21 mouse cellular contexts compared by ENCODE assay signal in the genomic region with DNA sequence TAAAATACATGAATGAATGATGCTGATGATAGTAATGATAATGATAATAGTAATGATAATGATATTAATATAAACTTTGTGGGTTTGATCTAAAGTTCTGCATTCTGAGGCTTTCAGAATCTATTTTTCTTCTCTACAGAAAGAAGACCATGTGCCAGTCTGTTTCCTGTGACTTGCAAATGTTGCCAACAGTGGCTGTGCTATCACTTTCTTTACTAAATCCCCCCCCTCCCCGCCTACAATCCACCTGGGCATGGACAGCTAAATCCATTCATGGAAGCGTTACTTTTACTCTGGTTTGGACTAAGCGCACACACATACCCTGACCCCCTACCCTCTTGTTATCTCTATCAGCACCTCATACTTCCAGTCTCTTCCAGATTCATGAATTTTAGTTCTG. TPM values are rescaled to one million over a fixed set of nuclear protein-coding genes. Genes with fewer than 3 reads are reported as not detected.
"Had no signal": no experiment of that assay in that cellular context is flagged by ENCODE, and none has a peak within 500 bp of the region (broad histone marks: within the 10 kb centered on the region; RNA-seq: fewer than 3 reads in every experiment).

No protein-coding gene starts in this region.

- H3K9me3 ChIP-seq: liver, embryonic 15.5 days; lung, embryonic 15.5 days; megakaryocyte, embryonic 14.5 days; midbrain, embryonic 12.5 days; midbrain, embryonic 15.5 days; neural tube, embryonic 12.5 days; stomach, embryonic 15.5 days had no signal

- H3K27me3 ChIP-seq: liver, embryonic 15.5 days; lung, embryonic 15.5 days; midbrain, embryonic 12.5 days; midbrain, embryonic 15.5 days; neural tube, embryonic 12.5 days; stomach, embryonic 15.5 days had no signal

- H3K36me3 ChIP-seq: liver, embryonic 15.5 days; lung, embryonic 15.5 days; midbrain, embryonic 12.5 days; midbrain, embryonic 15.5 days; neural tube, embryonic 12.5 days; stomach, embryonic 15.5 days had no signal

- H3K27ac ChIP-seq: liver, embryonic 15.5 days; lung, embryonic 15.5 days; macrophage; midbrain, embryonic 12.5 days; midbrain, embryonic 15.5 days; neural tube, embryonic 12.5 days; stomach, embryonic 15.5 days; stomach, postnatal 0 days had no signal

- H3K4me1 ChIP-seq: liver, embryonic 15.5 days; megakaryocyte, embryonic 14.5 days; midbrain, embryonic 15.5 days had no signal

- H3K4me3 ChIP-seq: liver, embryonic 15.5 days; lung, embryonic 15.5 days; megakaryocyte, embryonic 14.5 days; midbrain, embryonic 12.5 days; midbrain, embryonic 15.5 days; neural tube, embryonic 12.5 days; stomach, embryonic 15.5 days had no signal

- H3K9ac ChIP-seq: liver, embryonic 15.5 days; liver, postnatal 0 days; lung, embryonic 15.5 days; midbrain, embryonic 12.5 days; midbrain, embryonic 15.5 days; neural tube, embryonic 12.5 days; stomach, embryonic 15.5 days had no signal

- ATAC-seq: liver, postnatal 0 days; lung, postnatal 0 days; midbrain, embryonic 15.5 days had no signal

- H3K4me2 ChIP-seq: liver, embryonic 15.5 days; lung, embryonic 15.5 days; midbrain, embryonic 12.5 days; midbrain, embryonic 15.5 days; neural tube, embryonic 12.5 days; stomach, embryonic 15.5 days had no signal

- DNase-seq: liver, postnatal 0 days; lung, adult 2 months; lung, postnatal 14 days; lung, postnatal 36 days; right cerebral cortex, postnatal 14 days; thymus, adult 18-20 months; thymus, postnatal 14 days; thymus, postnatal 36 days had no signal

RNA-seq across cellular contexts. Expression of a gene that starts 10.3 kb away (rescaled TPM):
- total RNA-seq: megakaryocyte progenitor cell, adult 5-6 weeks; monocyte, adult 5-6 weeks; neutrophil, adult 5-6 weeks had no signal
- polyA plus RNA-seq: macrophage had no signal
